Mouse (Mus musculus): Measurements from ENCODE around the gene Tmem178b.

DNA sequence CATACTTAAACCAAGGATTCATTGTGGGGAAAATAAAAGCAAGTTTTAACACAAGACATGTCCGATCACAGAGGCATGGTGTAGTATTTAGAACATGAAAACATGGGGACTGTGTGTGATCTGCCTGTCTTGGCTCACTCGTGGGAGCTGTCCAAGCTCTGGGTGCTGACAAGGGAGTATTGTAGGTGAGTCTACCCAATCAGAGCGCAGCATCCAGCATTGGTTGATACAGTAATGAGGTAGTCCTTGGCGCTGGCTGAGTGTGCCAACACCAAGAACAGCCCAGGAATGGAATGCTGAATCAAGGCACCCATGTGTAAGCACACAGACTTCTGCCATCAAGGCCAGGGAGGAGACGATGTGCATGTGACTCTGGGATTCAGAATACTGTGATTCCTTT lies 138.5 kb downstream of the Tmem178b start:
- no peak for TF ChIP-seq CTCF (IDR thresholded peaks at IDR 0.05; ENCODE audit: low read depth, low read length)
- no peak for TF ChIP-seq POLR2A (IDR thresholded peaks at IDR 0.05; ENCODE audit: insufficient read depth, low read length)
- no peak for TF ChIP-seq EP300 (IDR thresholded peaks at IDR 0.05; ENCODE audit: insufficient read depth, low read depth, low read length)

Data from ES-Bruce4 (cell line).